Mouse (Mus musculus) fat pad, adult 2 months (tissue): ENCODE measurements around the gene Abcf2.
A peak's percentile ranks its signal among the peaks of the same experiment; 100 is the strongest.

Source experiments
- DNase-seq: peaks from one replicate; pipeline ENCODE4 v3.0.0-alpha.2; 2011; ENCODE audit warnings: low read depth, low spot score; ENCODE audit errors: extremely low read depth

The Abcf2 gene

GRCm38 (mm10) chr5:24577183-24577929, at the start of gene Abcf2:
Gene Abcf2, minus strand, starts transcription at chr5:24577467.
- DNase-seq: peak; percentile 100

- DNase-seq: no peak
These were observed 47.5 kb upstream of the Abcf2 start for GRCm38 (mm10) chr5:24624822-24625120.

GRCm38 (mm10) chr5:24623986-24624821, 46.9 kb upstream of the Abcf2 start, which contains the start of gene Smarcd3:
Gene Smarcd3, minus strand, starts transcription at chr5:24624411.
- DNase-seq: no peak

- DNase-seq: no peak
These were observed 46.0 kb upstream of the Abcf2 start for GRCm38 (mm10) chr5:24623041-24623985.

GRCm38 (mm10) chr5:24622386-24623040, 45.2 kb upstream of the Abcf2 start:
- no peak for DNase-seq

GRCm38 (mm10) chr5:24620626-24621025, 43.4 kb upstream of the Abcf2 start:
- no peak for DNase-seq

GRCm38 (mm10) chr5:24620116-24620515, 42.8 kb upstream of the Abcf2 start:
- DNase-seq: peak; percentile 19

GRCm38 (mm10) chr5:24618921-24619320, 41.7 kb upstream of the Abcf2 start:
- DNase-seq: no peak

GRCm38 (mm10) chr5:24615097-24615496, 37.8 kb upstream of the Abcf2 start:
- DNase-seq: no peak

GRCm38 (mm10) chr5:24612302-24612649, 35.0 kb upstream of the Abcf2 start:
- no peak for DNase-seq

- DNase-seq: peak; percentile 23
These were observed 34.4 kb upstream of the Abcf2 start for GRCm38 (mm10) chr5:24611366-24612301.

- no peak for DNase-seq
These were observed 32.1 kb upstream of the Abcf2 start for GRCm38 (mm10) chr5:24609388-24609787.

- DNase-seq: no peak
These were observed 28.9 kb upstream of the Abcf2 start for GRCm38 (mm10) chr5:24605980-24606665.

- DNase-seq: no peak
These were observed 28.2 kb upstream of the Abcf2 start for GRCm38 (mm10) chr5:24605321-24605979.

GRCm38 (mm10) chr5:24604656-24605100, 27.4 kb upstream of the Abcf2 start:
- DNase-seq: no peak

GRCm38 (mm10) chr5:24604080-24604655, 26.9 kb upstream of the Abcf2 start:
- DNase-seq: no peak

- DNase-seq: no peak
These were observed 26.3 kb upstream of the Abcf2 start for GRCm38 (mm10) chr5:24603431-24604010.
